Mouse (Mus musculus): Measurements from ENCODE around the gene Zbtb48.
"Not testable (repeated sequence)": the region's sequence is repeated elsewhere in the genome, so short reads cannot be mapped to it uniquely, and the experiment has no call there.

Zbtb48 gene

DNA sequence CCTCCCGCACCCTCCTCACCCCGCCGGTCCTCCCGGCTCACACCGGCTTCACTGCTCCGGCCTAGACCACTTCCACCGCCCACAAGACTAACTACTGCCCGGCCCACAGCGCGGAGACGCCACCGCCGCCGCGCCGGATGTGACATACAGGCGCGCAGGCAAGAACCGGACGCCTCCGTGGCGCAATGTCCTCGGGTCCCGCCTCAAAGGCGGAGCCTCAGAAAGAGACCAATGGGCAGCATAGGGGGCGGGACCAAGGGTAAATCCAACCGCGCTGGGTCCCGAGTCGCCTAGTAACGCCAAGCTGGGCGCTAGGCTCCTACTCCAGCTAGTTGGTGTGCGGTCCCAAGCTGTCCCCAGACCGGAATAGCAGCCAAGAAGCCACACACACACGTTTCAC lies at the start of gene Zbtb48:
Zbtb48 (minus strand) TSS at position 148 of the 400 bp plus-strand sequence.
- DNase-seq, result peak; percentile 98

DNA sequence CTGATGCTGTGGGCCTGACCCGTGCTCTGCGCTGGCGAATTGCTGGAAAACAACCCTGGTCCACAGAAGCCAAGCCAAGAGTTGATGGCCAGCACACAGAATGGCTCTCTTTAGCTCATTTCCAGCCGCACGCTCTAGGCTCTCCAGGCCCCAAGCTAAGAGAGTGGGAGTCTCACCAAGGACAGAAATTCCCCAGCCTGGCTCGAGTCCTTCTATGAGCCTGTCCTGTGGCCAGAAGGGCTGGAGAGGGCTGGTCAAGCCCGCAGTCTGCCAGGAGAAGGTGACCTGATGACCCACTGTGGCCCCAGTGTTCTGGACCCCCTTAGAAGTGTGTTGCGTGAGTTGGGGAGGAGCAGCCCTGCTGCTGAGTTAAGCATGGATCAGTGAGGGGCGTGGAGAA lies 49.7 kb upstream of the Zbtb48 start:
- no peak for DNase-seq

DNA sequence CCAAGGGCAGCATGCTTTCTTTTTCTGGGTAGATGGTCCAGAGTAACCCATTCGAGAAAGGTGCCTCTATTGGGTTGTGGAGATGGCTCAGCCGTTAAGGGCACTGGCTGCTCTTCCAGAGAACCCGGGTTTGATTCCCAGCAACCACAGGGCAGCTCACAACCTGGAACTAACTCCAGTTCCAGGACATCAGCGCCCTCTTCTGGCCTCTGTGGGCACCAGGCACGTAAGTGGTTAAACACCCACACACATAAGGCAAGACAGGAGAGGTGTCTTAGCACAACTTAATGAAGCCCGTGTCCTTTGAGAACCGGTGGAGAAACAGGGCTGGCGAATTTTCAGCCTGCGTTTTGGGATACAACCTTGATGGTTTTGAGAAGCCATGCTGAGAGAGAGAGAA lies 47.1 kb upstream of the Zbtb48 start:
- DNase-seq, result no peak

DNA sequence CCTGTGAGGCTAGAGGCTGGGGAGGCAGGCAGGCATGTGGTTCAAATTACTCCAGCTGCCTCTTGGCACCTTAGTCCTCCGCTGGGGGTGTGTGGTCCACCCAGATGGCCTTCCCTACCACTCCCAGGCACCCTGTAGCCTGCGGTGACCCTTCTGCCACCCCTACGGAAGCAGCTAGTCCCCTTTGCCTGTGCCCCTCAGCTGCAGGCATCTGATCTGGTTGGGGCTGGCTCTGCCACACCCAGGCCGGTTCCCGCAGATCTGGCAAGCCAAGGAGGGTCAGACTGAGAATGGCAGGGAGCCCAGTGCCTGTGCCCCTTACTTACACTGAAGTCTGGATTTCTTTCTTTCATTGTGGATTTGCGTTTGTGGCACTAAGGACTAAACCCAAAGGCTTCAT lies 46.2 kb upstream of the Zbtb48 start:
- DNase-seq, result no peak

DNA sequence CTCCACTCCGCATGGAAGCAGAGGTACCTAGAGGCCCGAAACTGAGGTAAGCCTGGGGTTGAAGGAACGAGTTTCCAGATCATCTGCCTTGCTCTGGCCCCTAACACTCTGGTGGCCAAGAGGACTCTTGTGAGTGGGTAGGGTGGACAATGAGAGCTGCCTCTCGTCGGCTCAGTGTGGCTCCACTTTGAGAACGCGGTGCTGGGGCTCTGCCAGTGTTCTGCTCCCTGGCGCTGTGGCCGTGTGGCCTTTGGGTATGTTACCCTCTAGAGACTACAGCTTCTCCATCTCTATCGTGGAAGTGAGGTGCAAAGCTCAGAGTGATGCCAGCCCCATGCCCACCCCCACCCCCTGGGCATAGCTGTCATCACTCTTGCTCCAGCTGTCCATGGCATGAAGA lies 45.2 kb upstream of the Zbtb48 start:
- no peak for DNase-seq

DNA sequence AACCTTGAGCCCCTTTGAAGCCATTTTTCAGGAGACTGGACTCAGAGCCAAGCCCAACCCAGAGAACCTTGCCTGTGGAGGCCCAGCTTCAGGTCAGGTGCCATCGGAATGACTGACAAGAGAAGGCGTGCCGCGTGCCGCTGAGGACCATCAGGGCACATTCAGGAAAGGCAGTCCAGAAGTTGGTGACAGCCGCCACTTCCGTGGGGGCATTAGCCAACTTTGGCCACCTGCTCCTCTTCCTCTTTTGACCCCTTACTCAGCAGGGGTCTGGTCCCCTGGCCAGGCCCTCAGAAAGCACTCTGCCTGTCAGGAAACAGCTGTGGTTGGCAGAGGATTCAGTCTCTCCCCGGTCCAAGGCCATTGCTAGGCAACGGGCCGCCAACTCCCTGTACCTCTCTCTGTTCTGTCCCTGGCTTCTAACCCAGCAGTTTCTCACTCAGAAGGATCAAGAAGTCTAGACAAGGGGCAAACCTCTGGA lies 44.7 kb upstream of the Zbtb48 start, which contains the start of gene Plekhg5:
Plekhg5 (plus strand) TSS at position 378 of the 481 bp plus-strand sequence.
- DNase-seq, result no peak

DNA sequence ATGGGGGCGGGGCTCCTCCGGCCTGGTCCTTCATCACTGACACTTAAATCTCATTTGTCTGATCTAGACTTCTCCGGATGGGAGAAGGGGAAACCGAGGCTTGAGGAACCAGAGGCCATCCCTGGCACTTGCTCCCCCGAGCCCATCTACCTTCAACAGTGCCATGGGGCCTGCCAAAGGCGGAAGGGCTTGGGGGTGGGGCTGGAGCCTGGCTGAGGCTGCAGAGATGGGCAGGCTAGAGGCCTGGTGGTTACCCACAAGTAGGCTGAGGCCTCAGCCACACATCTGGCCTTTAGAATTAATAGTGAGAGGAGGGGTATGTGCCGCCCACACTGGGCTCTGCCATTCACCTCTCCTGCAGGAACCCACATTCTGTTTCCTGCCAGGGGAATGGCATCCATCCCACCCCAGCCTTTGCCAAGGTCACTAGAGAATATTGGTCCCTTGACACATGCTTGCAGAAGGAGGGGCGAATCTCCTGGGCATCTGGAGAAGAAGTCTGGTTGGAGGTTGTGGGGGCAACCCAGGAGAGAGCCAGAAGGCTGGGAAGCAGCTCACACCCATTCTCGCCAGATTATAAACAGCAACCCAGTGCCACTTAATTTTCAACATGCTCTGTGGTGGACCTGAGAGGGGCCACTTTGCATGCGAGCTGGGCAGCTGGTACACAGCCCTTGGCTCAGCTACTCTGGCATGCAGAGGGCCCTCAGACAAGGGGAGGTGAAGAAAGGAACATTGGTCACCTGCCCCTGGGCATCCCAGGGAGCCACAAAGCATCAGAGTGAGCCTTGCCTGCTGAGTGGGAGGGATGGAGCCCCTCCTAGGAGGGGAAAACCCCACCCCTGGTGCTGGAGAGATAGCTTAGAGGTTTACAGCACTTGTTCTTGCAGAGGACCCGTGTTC lies 43.3 kb upstream of the Zbtb48 start:
- DNase-seq, result no peak

DNA sequence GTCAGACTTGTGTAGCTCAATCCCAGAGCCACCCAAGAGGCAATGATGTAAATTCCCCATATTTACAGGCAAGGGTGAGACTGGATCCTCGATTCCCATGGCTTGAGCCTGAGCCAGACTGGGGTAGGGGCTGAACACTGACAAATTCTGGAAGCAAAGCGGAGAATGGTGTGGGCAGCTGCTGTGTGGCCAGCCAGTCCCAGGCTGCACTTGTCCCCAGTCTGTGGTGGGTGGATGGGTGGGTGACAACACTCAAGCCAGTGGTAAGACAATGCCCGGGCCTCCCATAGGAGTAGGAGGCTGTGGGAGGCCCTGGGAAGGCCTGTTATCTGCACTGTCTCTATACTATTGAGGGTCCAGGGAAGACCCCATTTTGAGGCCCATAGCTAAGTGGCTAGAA lies 41.8 kb upstream of the Zbtb48 start:
- DNase-seq, result no peak

DNA sequence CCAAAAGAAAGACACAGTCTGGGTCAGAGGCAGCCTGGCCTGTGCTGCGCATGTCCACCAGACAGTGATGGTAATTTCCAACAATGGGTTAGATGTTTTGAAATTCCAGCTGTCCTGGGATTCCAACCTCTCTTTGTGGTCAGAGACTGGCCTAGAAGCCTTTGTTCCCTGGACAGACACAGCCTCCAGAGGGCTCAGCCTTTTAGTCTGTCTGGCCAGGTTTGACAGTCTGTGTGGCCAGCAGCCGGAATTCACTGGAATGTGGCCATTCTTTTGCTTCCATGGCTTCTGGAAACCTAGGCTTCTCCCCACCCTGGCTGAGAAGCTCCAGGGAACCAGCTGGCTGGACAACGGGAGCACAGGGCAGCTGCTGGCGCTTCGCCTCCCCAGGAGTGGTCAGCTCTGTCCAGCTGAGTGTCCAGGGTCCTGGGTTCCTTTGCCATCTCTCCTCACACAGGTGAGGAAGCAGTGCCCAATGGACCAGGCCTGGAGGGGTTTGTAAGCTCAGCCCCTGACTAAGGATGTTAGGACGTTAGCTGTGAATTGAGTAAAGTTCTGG lies 40.8 kb upstream of the Zbtb48 start:
- DNase-seq, result no peak

DNA sequence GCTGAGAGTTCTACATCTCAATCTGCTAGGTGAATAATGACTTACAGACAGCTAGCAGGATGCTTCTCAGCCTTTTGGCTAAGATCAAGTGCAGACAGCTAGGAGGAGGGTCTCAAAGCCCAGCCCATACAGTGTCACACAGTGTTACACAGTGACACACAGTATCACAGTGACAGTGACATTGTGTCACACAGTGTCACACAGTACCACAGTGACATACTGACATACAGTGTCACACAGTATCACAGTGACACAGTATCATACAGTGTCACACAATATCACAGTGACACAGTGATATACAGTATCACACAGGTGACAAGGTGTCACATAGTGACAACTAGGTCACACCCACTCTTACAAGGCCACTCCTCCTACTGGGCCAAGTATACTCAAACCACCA lies 39.8 kb upstream of the Zbtb48 start:
- no peak for DNase-seq

DNA sequence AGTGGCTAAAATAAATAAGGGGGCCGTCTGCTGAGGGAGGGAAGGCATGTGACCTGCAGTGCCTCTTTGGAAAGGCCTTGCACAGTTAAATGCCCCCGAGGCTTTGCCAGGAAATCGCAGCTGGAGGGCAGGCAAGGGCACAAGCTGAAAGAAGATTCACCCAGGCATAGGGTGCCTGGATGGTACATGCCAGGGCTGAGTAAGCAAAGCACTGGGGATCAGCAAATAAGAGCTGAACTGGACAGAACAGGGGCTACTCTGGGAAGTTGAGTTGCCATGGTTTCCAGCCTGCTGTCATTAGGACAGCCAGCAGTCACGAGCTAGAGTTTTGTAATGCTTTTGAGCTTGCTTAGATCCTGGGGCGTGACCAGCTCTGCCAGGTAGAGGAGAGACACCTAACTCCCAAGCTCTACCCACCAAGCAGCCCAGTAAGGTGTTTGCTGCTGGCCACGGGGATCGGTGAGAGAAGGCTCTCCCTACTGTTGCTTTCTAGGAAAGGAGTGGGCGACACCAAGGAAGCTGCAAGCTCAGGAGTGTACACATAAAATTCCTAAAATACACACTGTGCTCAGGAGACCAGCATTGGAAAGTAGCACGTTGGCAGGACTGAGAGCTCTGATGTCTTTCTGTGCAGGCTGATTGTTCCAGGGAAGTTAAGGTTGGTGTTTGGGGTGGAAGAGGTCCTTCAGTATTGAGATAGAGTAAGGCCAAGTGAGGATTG lies 35.1 kb upstream of the Zbtb48 start:
- peak; percentile 87 for DNase-seq

DNA sequence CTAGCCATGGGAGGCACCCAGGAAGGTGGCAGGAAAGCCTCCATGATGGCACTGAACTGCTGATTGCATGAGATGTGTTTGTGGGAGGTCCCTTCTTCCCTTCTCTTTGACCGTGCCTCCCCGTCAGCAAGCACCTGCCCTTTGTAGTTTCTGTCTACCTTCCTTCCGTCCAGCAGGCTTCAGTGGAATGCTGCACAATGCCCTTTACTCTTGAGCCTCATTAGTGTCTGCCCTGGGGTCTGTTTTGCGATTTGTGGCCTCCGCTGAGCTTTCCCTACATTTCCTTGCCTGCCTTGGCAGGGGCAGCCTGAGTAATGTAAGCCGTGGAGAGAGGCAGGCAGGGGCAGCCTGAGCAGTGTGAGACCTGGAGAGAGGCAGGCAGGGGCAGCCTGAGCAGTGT lies 17.1 kb upstream of the Zbtb48 start:
- peak; percentile 62 for DNase-seq

DNA sequence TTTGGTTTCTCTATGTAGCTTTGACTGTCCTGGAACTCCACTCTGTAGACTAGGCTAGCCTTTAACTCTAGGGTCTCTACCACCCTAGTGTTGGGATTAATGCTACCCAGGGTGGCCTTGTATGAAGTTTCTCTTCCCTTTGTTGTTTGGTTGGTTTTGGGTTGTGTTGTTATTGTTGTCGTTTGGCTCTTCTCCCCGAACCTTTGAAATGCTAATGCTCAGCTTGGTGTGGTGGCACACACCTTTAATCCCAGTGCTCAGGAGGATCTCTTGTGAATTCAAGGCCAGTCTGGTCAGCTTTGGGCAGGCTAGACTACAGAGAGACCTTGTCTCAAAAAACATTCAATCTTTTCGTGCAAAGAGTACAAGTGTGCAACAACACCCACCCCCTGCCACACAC lies 15.7 kb upstream of the Zbtb48 start:
- DNase-seq, result no peak

DNA sequence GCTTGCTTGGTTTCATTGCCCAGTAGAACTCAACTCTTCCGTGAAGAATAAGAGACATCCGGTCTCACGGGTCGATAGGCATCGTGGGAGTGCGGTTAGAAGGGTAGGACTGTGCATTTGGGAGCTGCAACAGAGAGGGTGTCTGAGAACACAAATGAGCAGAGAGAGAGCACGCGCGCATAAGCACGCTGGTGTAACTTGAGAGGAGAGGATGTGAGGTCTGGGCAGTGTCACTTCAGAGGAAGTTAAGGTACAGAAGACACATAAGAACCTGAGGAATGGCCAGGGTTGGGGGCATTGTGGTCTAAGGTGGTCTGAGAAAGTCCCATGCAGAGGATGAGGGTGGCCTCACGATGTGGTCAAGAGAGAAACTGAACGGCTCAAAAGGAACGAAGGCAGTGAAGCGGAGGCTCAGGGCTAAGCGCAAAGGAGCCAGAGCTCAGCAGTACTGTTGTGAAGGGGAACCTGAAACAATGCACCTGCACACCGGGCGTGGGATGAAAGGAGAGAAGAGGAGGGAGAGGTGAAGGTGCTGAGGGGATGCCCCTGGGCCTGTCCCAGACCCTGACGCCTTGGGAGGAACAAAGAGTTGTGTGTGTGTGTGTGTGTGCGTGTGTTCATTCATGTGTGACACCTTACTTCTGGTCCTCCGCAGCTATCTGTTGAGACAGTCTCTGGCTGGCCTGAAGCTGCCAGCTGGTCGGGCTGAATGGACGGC lies 14.6 kb upstream of the Zbtb48 start:
- DNase-seq, result no peak

DNA sequence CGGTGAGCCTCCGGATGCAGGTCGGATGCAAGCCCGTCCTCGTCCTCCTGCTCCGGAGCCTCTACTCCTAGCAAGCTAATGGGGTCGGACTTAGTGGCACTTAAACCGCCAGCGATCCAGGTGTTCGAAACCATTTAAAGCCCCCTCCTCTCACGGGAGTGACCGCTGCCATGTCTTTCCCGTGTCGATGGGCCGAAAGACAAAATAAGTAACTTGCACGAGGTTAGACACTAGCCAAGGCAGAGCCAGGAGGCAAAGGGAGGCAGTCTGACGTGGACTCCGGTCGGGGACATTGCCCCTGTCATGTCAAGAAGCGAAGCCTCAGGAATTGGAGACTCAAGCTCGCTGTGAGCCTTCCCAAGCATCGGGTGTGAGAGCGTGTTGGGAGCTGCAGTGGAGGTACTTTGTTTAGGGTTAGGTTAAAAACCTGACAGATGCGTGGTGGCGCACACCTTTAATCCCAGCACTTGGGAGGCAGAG lies 12.4 kb upstream of the Zbtb48 start:
- no peak for DNase-seq

DNA sequence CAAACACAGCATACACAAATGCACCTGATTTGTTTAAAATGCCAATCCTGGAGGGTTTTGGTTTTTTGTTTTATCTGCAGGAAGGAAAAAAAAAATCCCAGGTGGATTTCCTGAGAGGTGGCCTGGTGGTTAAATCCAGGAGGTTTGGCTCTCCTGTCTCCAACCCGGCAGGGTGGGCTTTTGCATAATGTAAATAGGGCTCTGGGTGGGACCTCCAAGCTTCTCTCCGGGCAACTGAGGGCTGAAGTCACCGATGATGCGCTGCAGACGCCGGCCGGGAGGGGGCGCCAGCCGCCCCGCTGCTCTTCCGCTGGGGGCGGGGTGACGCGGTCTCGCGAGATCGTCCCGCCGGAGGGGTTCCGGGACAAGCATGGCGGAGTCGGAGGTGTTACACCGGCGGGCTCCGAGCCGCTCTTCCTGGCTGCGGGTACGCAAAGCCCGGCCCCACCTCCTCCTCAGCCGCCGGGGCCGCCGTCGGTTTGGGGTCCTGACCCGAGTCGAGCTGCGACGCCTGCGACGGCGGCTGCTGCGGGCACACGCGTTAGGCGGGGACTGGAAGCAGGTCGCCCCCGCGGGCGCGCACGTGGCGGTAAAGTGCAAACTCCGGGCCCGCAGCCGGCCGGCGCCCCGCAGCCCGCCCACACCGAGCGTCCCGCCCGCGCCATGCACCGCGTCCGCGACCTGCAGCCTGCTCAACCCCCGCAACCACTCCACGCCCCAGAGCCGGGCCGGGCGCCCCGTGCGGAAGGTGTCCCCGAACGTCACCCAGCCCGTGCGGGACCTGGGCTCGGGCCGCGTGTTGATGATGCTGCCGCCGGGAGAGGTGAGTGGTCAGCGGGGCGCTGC lies 11.7 kb upstream of the Zbtb48 start, which contains the start of gene Nol9:
Nol9 (plus strand) TSS at position 337 of the 846 bp plus-strand sequence.
- peak; percentile 86 for DNase-seq

DNA sequence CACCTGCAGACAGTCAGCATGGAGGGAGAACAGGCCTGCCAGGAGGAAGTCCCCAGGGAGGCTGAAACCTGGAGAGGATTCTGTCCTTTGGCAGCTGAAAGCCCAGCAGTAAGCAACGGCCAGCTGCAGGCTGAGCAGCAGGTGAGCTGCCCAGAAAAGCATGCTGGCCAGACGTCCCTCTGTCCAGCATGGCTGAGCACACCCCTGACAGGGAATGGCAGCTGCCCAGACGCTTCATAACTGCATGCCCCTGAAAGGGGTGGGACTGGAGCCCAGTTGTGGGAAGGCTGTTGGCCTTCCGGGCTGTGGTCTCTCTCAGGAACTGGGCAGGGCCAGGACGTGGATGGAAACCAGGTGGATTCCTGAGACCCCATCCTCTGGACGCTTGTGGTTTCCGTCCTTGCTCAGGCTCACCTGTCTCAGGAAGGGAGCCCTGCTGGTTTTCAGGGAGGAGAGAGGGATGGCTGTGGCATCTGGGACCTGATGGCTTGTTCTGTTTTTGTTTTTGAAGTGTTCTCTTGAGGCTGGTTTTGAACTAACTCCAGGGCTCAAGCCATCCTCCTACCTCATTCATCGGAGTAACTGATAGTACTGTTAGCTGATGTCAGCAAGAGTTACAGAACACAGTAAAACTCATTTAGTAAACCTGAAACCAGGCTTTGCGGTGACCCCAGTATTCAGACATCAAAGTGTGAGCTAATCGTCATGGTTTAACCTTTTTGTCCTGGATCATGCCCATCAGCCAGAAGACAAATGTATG lies 10.9 kb upstream of the Zbtb48 start, which contains the start of gene Tas1r1:
Tas1r1 (minus strand) TSS at position 344 of the 760 bp plus-strand sequence.
- no peak for DNase-seq

DNA sequence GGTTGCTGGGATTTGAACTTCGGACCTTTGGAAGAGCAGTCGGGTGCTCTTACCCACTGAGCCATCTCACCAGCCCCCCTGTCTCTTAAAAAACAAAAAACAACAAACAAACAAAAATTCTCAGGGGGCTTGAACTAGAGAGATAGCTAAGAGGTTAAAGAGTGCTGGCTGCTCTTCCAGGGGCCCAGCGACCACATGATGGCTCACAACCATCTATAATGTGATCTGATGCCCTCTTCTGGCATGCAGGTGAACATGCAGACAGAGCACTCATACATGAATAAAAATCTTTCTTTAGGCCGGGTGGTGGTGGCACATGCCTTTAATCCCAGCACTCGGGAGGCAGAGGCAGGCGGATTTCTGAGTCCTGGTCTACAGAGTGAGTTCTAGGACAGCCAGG lies 9.0 kb upstream of the Zbtb48 start:
- not testable (repeated sequence) for DNase-seq

DNA sequence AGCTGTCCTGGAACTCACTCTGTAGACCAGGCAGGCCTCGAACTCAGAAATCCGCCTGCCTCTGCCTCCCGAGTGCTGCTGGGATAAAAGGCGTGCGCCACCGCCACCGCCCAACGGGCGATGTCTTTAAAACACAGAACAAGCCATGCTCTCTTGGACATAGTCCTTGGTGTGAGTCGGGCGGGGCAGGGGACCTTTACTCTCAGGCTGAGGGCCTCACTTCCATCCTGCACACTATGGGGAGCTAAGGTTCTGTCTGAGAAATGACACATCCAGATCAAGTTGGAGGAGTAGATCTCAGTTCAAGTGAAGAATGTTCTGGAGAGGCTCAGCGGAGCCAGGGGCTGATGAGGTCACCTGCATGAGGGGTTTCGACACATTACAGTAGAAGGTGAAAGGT lies 5.5 kb upstream of the Zbtb48 start:
- DNase-seq, result no peak

DNA sequence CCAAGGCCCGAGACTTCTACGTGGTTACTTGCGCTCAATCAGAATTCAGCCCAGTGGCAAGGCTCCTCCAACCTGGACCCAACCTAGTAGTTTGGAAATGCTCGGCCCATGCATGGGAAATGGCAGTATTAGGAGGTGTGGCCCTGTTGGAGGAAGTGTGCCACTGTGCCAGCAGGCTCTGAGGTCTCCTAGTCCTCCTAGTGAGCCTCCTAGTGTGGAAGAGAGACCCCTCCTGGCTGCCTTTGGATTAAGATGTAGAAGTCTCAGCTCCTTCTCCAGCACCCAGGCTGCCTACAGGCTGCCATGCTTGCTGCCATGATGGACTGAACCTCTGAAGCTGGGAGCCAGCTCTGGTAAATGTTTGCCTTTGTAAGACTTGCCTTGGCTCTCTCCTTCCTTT lies 2.5 kb upstream of the Zbtb48 start:
- no peak for DNase-seq

DNA sequence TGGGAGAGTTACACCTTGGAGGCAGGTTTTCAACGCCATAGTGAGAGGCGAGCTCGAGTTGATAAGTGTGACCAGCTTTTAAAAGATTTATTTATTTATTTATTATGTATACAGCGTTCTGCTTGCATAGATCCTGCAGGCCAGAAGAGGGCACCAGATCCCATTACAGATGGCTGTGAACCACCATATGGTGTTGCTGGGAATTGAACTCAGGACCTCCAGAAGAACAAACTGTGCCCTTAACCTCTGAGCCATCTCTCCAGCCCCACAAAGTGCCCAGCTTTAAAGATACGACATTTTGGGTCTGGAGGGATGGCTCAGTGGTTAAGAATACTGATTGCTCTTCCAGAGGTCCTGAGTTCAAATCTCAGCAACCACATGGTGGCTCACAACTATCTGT lies 1.6 kb upstream of the Zbtb48 start:
- DNase-seq, result no peak
